Comparison of ENCODE assay signal across 36 mouse cellular contexts in the genomic region with DNA sequence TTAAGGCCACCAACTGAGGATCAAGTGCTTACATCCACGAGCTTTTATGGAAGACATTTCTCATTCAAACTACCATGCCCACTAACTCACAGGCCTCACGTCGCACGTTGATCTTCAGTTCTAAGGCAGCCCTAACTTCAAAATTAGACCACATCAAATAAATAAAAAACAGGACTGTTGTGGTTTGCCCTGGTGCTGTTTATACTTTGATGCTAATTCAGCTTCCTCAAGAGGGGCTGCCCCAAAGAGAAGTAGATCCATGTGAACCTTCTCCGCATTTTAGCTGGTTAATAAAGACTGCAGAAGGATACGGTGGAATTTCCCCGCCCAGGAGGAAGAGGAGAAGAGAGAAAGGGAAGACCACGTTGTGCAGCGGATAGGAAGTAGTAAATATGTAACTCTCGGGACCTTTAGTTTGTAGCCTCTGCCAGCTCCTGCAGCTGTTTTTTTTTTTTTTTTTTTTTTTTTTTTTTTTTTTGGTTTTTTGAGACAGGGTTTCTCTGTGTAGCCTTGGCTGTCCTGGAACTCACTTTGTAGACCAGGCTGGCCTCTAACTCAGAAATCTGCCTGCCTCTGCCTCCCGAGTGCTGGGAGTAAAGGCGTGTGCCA. TPM values are rescaled to one million over a fixed set of nuclear protein-coding genes. Genes with fewer than 3 reads are reported as not detected.
DNase-seq lines count a peak whose midpoint lies in the region; ATAC-seq and TF ChIP-seq lines count a peak whose summit lies in the region.
"Had no signal": no experiment of that assay in that cellular context is flagged by ENCODE, and none has a peak within 500 bp of the region (broad histone marks: within the 10 kb centered on the region; RNA-seq: fewer than 3 reads in every experiment).

No protein-coding gene starts in this region.

- peak; percentile 25 for DNase-seq in thymus, postnatal 0 days (ENCODE audit: low spot score)
- no peak for DNase-seq in thymus, postnatal 36 days
- DNase-seq in CH12.LX (ENCODE audit: extremely low read depth), result no peak
- DNase-seq in naive thymus-derived CD4-positive, alpha-beta T cell, adult 2 months (ENCODE audit: low read depth), result peak; percentile 59
- no peak for DNase-seq in cerebellum, adult 9-11 months
- DNase-seq in spleen, postnatal 36 days (ENCODE audit: low spot score in 2 of 2), result no peak
- DNase-seq in heart, adult 9 months (ENCODE audit: low spot score in 2 of 2), result no peak
- DNase-seq: adrenal gland, adult 2 months; adrenal gland, postnatal 14 days; B cell, adult 2 months; cerebellum, adult 11 months; cerebellum, adult 2 months; cerebellum, postnatal 10 days; cerebellum, postnatal 36 days; embryo, embryonic 11 days; gastrocnemius, postnatal 10 days; gastrocnemius, postnatal 36 days; heart, adult 2 months; heart, postnatal 10 days; heart, postnatal 4 days; kidney, adult 11 months had no signal

- no peak overlapping the region for H3K4me3 ChIP-seq in CH12.LX (replicated peaks in 1 of 3; ENCODE audit: low read depth in 2 of 3, low read length in 2 of 3, poor library complexity in 1 of 3)
- H3K4me3 ChIP-seq: embryonic facial prominence, embryonic 10.5 days; embryonic facial prominence, embryonic 13.5 days; erythroblast, embryonic 14.5 days; forebrain, embryonic 12.5 days; forebrain, embryonic 15.5 days; heart, adult 2 months; heart, embryonic 15.5 days; intestine, embryonic 15.5 days had no signal

- dilution Hi-C loops in CH12.LX (cut with MboI; ENCODE audit: extremely low pct_ligation_motif_present, extremely low pct_unique_long_range_greater_than_20kb, low sequenced_read_pairs), result no loop called here

- no peak for TF ChIP-seq CTCF in CH12.LX (conservative IDR thresholded peaks at IDR 0.05 in 1 of 2, IDR thresholded peaks at IDR 0.05 in 1 of 2; ENCODE audit: low read depth in 2 of 2, low read length in 2 of 2)

- H3K4me1 ChIP-seq in CH12.LX (ENCODE audit: control insufficient read depth in 1 of 2, insufficient read depth in 2 of 2), result peaks cover 0 to 10% of the 10 kb centered on the region in 2 experiments; a peak in 2 of 4 replicates
- H3K4me1 ChIP-seq: embryonic facial prominence, embryonic 10.5 days; embryonic facial prominence, embryonic 13.5 days; forebrain, embryonic 12.5 days; forebrain, embryonic 15.5 days; heart, embryonic 15.5 days; intestine, embryonic 15.5 days had no signal

- H3K9me3 ChIP-seq in CH12.LX (replicated peaks; ENCODE audit: low read length), result no peaks in the 10 kb centered on the region
- H3K9me3 ChIP-seq: embryonic facial prominence, embryonic 10.5 days; embryonic facial prominence, embryonic 13.5 days; forebrain, embryonic 12.5 days; forebrain, embryonic 15.5 days; heart, embryonic 15.5 days; intestine, embryonic 15.5 days had no signal

- no peak for TF ChIP-seq RAD21 in CH12.LX (IDR thresholded peaks at IDR 0.05; ENCODE audit: low read depth, low read length)

- in situ Hi-C loops in CH12.LX (cut with MboI; ENCODE audit: low pct_ligation_motif_present, low pct_unique_long_range_greater_than_20kb, low sequenced_read_pairs), result no loop called here

- peak; percentile 81 for ATAC-seq in activated CD4-positive, CD25-positive, alpha-beta regulatory T cell, adult 4 months
- ATAC-seq: forebrain, embryonic 15.5 days; hindbrain, postnatal 0 days; intestine, embryonic 15.5 days; Patski had no signal

- no peaks in the 10 kb centered on the region for H3K36me3 ChIP-seq in CH12.LX (replicated peaks in 1 of 2; ENCODE audit: control insufficient read depth in 1 of 2, insufficient read depth in 1 of 2, low read length in 1 of 2)
- H3K36me3 ChIP-seq: embryonic facial prominence, embryonic 10.5 days; embryonic facial prominence, embryonic 13.5 days; forebrain, embryonic 12.5 days; forebrain, embryonic 15.5 days; heart, embryonic 15.5 days; intestine, embryonic 15.5 days had no signal

- peaks cover 33% of the 10 kb centered on the region for H3K27me3 ChIP-seq in CH12.LX (replicated peaks)
- H3K27me3 ChIP-seq: intestine, embryonic 15.5 days had no signal

- TF ChIP-seq POLR2A in CH12.LX (IDR thresholded peaks at IDR 0.05; ENCODE audit: low read depth, low read length), result no peak

- TF ChIP-seq EP300 in CH12.LX (IDR thresholded peaks at IDR 0.05; ENCODE audit: low read length), result no peak

- H3K9ac ChIP-seq in CH12.LX (ENCODE audit: insufficient read depth, low read depth), result no peak overlapping the region
- H3K9ac ChIP-seq: embryonic facial prominence, embryonic 13.5 days; forebrain, embryonic 12.5 days; forebrain, embryonic 15.5 days; heart, embryonic 15.5 days; hindbrain, embryonic 14.5 days; intestine, embryonic 15.5 days had no signal

- no peaks in the 10 kb centered on the region for H3K79me2 ChIP-seq in CH12.LX (replicated peaks; ENCODE audit: control insufficient read depth, extremely low read depth, insufficient read depth, poor library complexity, severe bottlenecking)

- H3K4me2 ChIP-seq in CH12.LX (ENCODE audit: insufficient read depth, low read depth, poor library complexity, severe bottlenecking), result no peak overlapping the region
- H3K4me2 ChIP-seq: embryonic facial prominence, embryonic 13.5 days; forebrain, embryonic 12.5 days; forebrain, embryonic 15.5 days; heart, embryonic 11.5 days; heart, embryonic 15.5 days; hindbrain, embryonic 14.5 days; intestine, embryonic 15.5 days had no signal

- H3K27ac ChIP-seq in CH12.LX (ENCODE audit: insufficient read depth, low read depth), result no peak overlapping the region
- H3K27ac ChIP-seq: embryonic facial prominence, embryonic 10.5 days; embryonic facial prominence, embryonic 13.5 days; forebrain, embryonic 12.5 days; forebrain, embryonic 15.5 days; heart, adult 2 months; heart, embryonic 15.5 days; hindbrain, embryonic 14.5 days; hindbrain, postnatal 0 days; intestine, embryonic 15.5 days had no signal

TF ChIP-seq in CH12.LX, 34 proteins besides CTCF, POLR2A, EP300 and RAD21:
- TF ChIP-seq ZNF384 (IDR thresholded peaks at IDR 0.05; ENCODE audit: low read depth, low read length) (peak; percentile 73), ZMIZ1 (IDR thresholded peaks at IDR 0.05; ENCODE audit: low read depth, low read length) (no peak)
TF ChIP-seq in CH12.LX: peak in this region for 1.

RNA-seq across cellular contexts. Expression of a gene that starts 8.7 kb away (rescaled TPM):
- 21.8 and 25.3 TPM in 2 replicates for polyA plus RNA-seq in thymus, postnatal 0 days (2015; fragmentation: Nextera tagmentation; extraction: Ambion mirVana)
- 17.8 and 25.0 TPM in 2 replicates for total RNA-seq in CH12.LX (2012; rRNA removed)
- total RNA-seq in CH12.LX (2014; rRNA removed), result 19.2 and 20.2 TPM in 2 replicates
- 61.0 and 74.2 TPM in 2 replicates for polyA plus RNA-seq in CH12.LX (2012; ENCODE audit: insufficient read length, low read depth)
- 1 to 10 TPM; 3.6 to 4.4 TPM for polyA plus RNA-seq in activated CD4-positive, CD25-positive, alpha-beta regulatory T cell, adult 4 months (2017; shearing (Covaris generic))

RNA-seq across cellular contexts. Expression of a gene that starts 10.7 kb away (rescaled TPM):
- 0.99 and 1.1 TPM in 2 replicates for polyA plus RNA-seq in thymus, postnatal 0 days (2015; fragmentation: Nextera tagmentation; extraction: Ambion mirVana)
- total RNA-seq in CH12.LX (2012; rRNA removed) (not detected in 2 replicates), CH12.LX (2014; rRNA removed) (0.12 TPM in 1 of 2 replicates, not detected in the other)
- polyA plus RNA-seq in CH12.LX (2012; ENCODE audit: insufficient read length, low read depth), result not detected in 2 replicates
- polyA plus RNA-seq in activated CD4-positive, CD25-positive, alpha-beta regulatory T cell, adult 4 months (2017; shearing (Covaris generic)), result not detected
- total RNA-seq: granulocyte monocyte progenitor cell, adult 5-6 weeks had no signal
- polyA plus RNA-seq: erythroblast, embryonic 14.5 days had no signal

RNA-seq across cellular contexts. Expression of a gene that starts 22.0 kb away (rescaled TPM):
- polyA plus RNA-seq in thymus, postnatal 0 days (2015; fragmentation: Nextera tagmentation; extraction: Ambion mirVana), result 0.18 TPM in 1 of 2 replicates, not detected in the other
- total RNA-seq in CH12.LX (2012; rRNA removed) (0.08 TPM in 1 of 2 replicates, not detected in the other), CH12.LX (2014; rRNA removed) (not detected in 2 replicates)
- polyA plus RNA-seq in CH12.LX (2012; ENCODE audit: insufficient read length, low read depth), result not detected in 2 replicates
- not detected for polyA plus RNA-seq in activated CD4-positive, CD25-positive, alpha-beta regulatory T cell, adult 4 months (2017; shearing (Covaris generic))
- total RNA-seq: adrenal gland, adult 2 months; adrenal gland, postnatal 14 days; gastrocnemius, adult 18-20 months; gastrocnemius, postnatal 10 days; gastrocnemius, postnatal 36 days; granulocyte monocyte progenitor cell, adult 5-6 weeks; heart, adult 2 months; heart, postnatal 10 days had no signal
- polyA plus RNA-seq: adrenal gland, adult 2 months; cortical plate, adult 2 months; erythroblast, embryonic 14.5 days; heart, adult 2 months had no signal

RNA-seq across cellular contexts. Expression of a gene that starts 27.3 kb away (rescaled TPM):
- 0.13 and 0.22 TPM in 2 replicates for polyA plus RNA-seq in thymus, postnatal 0 days (2015; fragmentation: Nextera tagmentation; extraction: Ambion mirVana)
- 10.0 and 10.6 TPM in 2 replicates for total RNA-seq in CH12.LX (2012; rRNA removed)
- total RNA-seq in CH12.LX (2014; rRNA removed), result 20.4 and 24.2 TPM in 2 replicates
- 12.4 and 14.5 TPM in 2 replicates for polyA plus RNA-seq in CH12.LX (2012; ENCODE audit: insufficient read length, low read depth)
- not detected for polyA plus RNA-seq in activated CD4-positive, CD25-positive, alpha-beta regulatory T cell, adult 4 months (2017; shearing (Covaris generic))
- total RNA-seq: granulocyte monocyte progenitor cell, adult 5-6 weeks had no signal

RNA-seq across cellular contexts. Expression of a gene that starts 36.0 kb away (rescaled TPM):
- 153 and 156 TPM in 2 replicates for polyA plus RNA-seq in thymus, postnatal 0 days (2015; fragmentation: Nextera tagmentation; extraction: Ambion mirVana)
- total RNA-seq in CH12.LX (2012; rRNA removed), result 178 and 229 TPM in 2 replicates
- total RNA-seq in CH12.LX (2014; rRNA removed), result 359 and 390 TPM in 2 replicates
- polyA plus RNA-seq in CH12.LX (2012; ENCODE audit: insufficient read length, low read depth), result 183 and 220 TPM in 2 replicates
- 100 to 1,000 TPM in 1 of 2 experiments, 10 to 100 TPM in 1; 98.3 to 120 TPM for polyA plus RNA-seq in activated CD4-positive, CD25-positive, alpha-beta regulatory T cell, adult 4 months (2017; shearing (Covaris generic))

Comparison
In these comparisons a context has a peak if more than half of its experiments do, and no peak if none do; other contexts are left out.
1. DNase-seq: peak in thymus, postnatal 0 days (single experiment) and naive thymus-derived CD4-positive, alpha-beta T cell, adult 2 months (single experiment); none in thymus, postnatal 36 days (0 of 2), CH12.LX (single experiment), cerebellum, adult 9-11 months (single experiment), spleen, postnatal 36 days (0 of 2) and heart, adult 9 months (0 of 2).